Mouse (Mus musculus): ENCODE data around the gene Mvp. TPM values are rescaled to one million over a fixed set of nuclear protein-coding genes. Genes with fewer than 3 reads are reported as not detected.

Mvp gene
- polyA plus RNA-seq, 1 experiment from 2014 or later: 2.4 TPM

Small RNA genes within 50 kb of the gene (microRNA-seq; reads per million reads assigned to microRNA genes)
- gene Gm44343: not detected

Other genes with a start within 250 kb of the Mvp start
- gene Gdpd3, start 248.3 kb downstream of the Mvp start, polyA plus RNA-seq (2014; fragmentation: Nextera tagmentation; extraction: Ambion mirVana): 1.8 and 2.4 TPM in 2 replicates
- 219 and 246 TPM in 2 replicates for gene Ypel3, start 237.7 kb downstream of the Mvp start, polyA plus RNA-seq (2014; fragmentation: Nextera tagmentation; extraction: Ambion mirVana)
- gene Tbx6, start 233.1 kb downstream of the Mvp start, polyA plus RNA-seq (2014; fragmentation: Nextera tagmentation; extraction: Ambion mirVana): 0.27 and 0.55 TPM in 2 replicates
- 154 and 168 TPM in 2 replicates for gene Ppp4c, start 222.1 kb downstream of the Mvp start, polyA plus RNA-seq (2014; fragmentation: Nextera tagmentation; extraction: Ambion mirVana)
- gene Fam57b, start 217.0 kb downstream of the Mvp start, polyA plus RNA-seq (2014; fragmentation: Nextera tagmentation; extraction: Ambion mirVana): 50.9 and 64.4 TPM in 2 replicates
- gene 4930451I11Rik, start 183.0 kb downstream of the Mvp start, polyA plus RNA-seq (2014; fragmentation: Nextera tagmentation; extraction: Ambion mirVana): not detected in 2 replicates
- gene Doc2a, start 167.2 kb downstream of the Mvp start, polyA plus RNA-seq (2014; fragmentation: Nextera tagmentation; extraction: Ambion mirVana): 18.4 and 20.2 TPM in 2 replicates
- gene Hirip3, start 152.6 kb downstream of the Mvp start, polyA plus RNA-seq (2014; fragmentation: Nextera tagmentation; extraction: Ambion mirVana): 11.0 and 15.2 TPM in 2 replicates
- 86.7 and 92.4 TPM in 2 replicates for gene Ino80e, start 152.2 kb downstream of the Mvp start, polyA plus RNA-seq (2014; fragmentation: Nextera tagmentation; extraction: Ambion mirVana)
- 28.9 and 36.5 TPM in 2 replicates for gene Taok2, start 129.9 kb downstream of the Mvp start, polyA plus RNA-seq (2014; fragmentation: Nextera tagmentation; extraction: Ambion mirVana)
- 29.4 and 32.2 TPM in 2 replicates for gene Tmem219, start 91.7 kb downstream of the Mvp start, polyA plus RNA-seq (2014; fragmentation: Nextera tagmentation; extraction: Ambion mirVana)
- gene Kctd13, start 85.7 kb downstream of the Mvp start, polyA plus RNA-seq (2014; fragmentation: Nextera tagmentation; extraction: Ambion mirVana): 92.9 and 103 TPM in 2 replicates
- gene Asphd1, start 65.0 kb downstream of the Mvp start, polyA plus RNA-seq (2014; fragmentation: Nextera tagmentation; extraction: Ambion mirVana): 5.8 and 10.6 TPM in 2 replicates
- gene Sez6l2, start 64.1 kb downstream of the Mvp start, polyA plus RNA-seq (2014; fragmentation: Nextera tagmentation; extraction: Ambion mirVana): 70.9 and 85.0 TPM in 2 replicates
- 105 and 107 TPM in 2 replicates for gene Cdipt, start 38.7 kb downstream of the Mvp start, polyA plus RNA-seq (2014; fragmentation: Nextera tagmentation; extraction: Ambion mirVana)
- 0.86 and 1.2 TPM in 2 replicates for gene Cdiptos, start 38.5 kb downstream of the Mvp start, polyA plus RNA-seq (2014; fragmentation: Nextera tagmentation; extraction: Ambion mirVana)
- gene Pagr1b, start 1.9 kb upstream of the Mvp start, polyA plus RNA-seq (2014; fragmentation: Nextera tagmentation; extraction: Ambion mirVana): not detected in 2 replicates
- 30.4 and 46.9 TPM in 2 replicates for gene Pagr1a, start 2.7 kb upstream of the Mvp start, polyA plus RNA-seq (2014; fragmentation: Nextera tagmentation; extraction: Ambion mirVana)
- 36.3 and 60.2 TPM in 2 replicates for gene Gm42742, start 6.5 kb upstream of the Mvp start, polyA plus RNA-seq (2014; fragmentation: Nextera tagmentation; extraction: Ambion mirVana)
- gene Prrt2, start 6.6 kb upstream of the Mvp start, polyA plus RNA-seq (2014; fragmentation: Nextera tagmentation; extraction: Ambion mirVana): 41.4 and 63.5 TPM in 2 replicates
- 61.7 and 64.8 TPM in 2 replicates for gene Maz, start 12.4 kb upstream of the Mvp start, polyA plus RNA-seq (2014; fragmentation: Nextera tagmentation; extraction: Ambion mirVana)
- 12.7 and 13.9 TPM in 2 replicates for gene Kif22, start 27.9 kb upstream of the Mvp start, polyA plus RNA-seq (2014; fragmentation: Nextera tagmentation; extraction: Ambion mirVana)
- not detected in 2 replicates for gene Zg16, start 72.7 kb upstream of the Mvp start, polyA plus RNA-seq (2014; fragmentation: Nextera tagmentation; extraction: Ambion mirVana)
- 1.4 and 1.6 TPM in 2 replicates for gene AI467606, start 76.7 kb upstream of the Mvp start, polyA plus RNA-seq (2014; fragmentation: Nextera tagmentation; extraction: Ambion mirVana)
- 0.88 TPM in 1 of 2 replicates, not detected in the other for gene Qprt, start 107.6 kb upstream of the Mvp start, polyA plus RNA-seq (2014; fragmentation: Nextera tagmentation; extraction: Ambion mirVana)
- not detected in 2 replicates for gene Spn, start 123.2 kb upstream of the Mvp start, polyA plus RNA-seq (2014; fragmentation: Nextera tagmentation; extraction: Ambion mirVana)
- 58.1 and 71.9 TPM in 2 replicates for gene Cd2bp2, start 181.4 kb upstream of the Mvp start, polyA plus RNA-seq (2014; fragmentation: Nextera tagmentation; extraction: Ambion mirVana)
- gene Tbc1d10b, start 193.8 kb upstream of the Mvp start, polyA plus RNA-seq (2014; fragmentation: Nextera tagmentation; extraction: Ambion mirVana): 28.5 and 29.4 TPM in 2 replicates
- gene Mylpf, start 194.3 kb upstream of the Mvp start, polyA plus RNA-seq (2014; fragmentation: Nextera tagmentation; extraction: Ambion mirVana): 8.5 and 12.5 TPM in 2 replicates
- 21.5 and 24.0 TPM in 2 replicates for gene Zfp553, start 218.4 kb upstream of the Mvp start, polyA plus RNA-seq (2014; fragmentation: Nextera tagmentation; extraction: Ambion mirVana)
- gene Sept1, start 218.5 kb upstream of the Mvp start, polyA plus RNA-seq (2014; fragmentation: Nextera tagmentation; extraction: Ambion mirVana): 7.2 and 9.1 TPM in 2 replicates
- gene Zfp771, start 229.7 kb upstream of the Mvp start, polyA plus RNA-seq (2014; fragmentation: Nextera tagmentation; extraction: Ambion mirVana): 68.1 and 68.8 TPM in 2 replicates
- gene Dctpp1, start 246.1 kb upstream of the Mvp start, polyA plus RNA-seq (2014; fragmentation: Nextera tagmentation; extraction: Ambion mirVana): 109 and 138 TPM in 2 replicates

All from neural tube, embryonic 14.5 days (tissue).